Mouse (Mus musculus) ES-Bruce4 (cell line): ENCODE measurements around the gene Upb1.
"Not testable (repeated sequence)": the region's sequence is repeated elsewhere in the genome, so short reads cannot be mapped to it uniquely, and the experiment has no call there.

Experiments
- CTCF ChIP-seq: IDR thresholded peaks from one replicate; pipeline ENCODE4 v1.8.1; 2011; ENCODE audit warnings: low read depth, low read length
- EP300 ChIP-seq: IDR thresholded peaks from 2 replicates; pipeline ENCODE4 v1.6.1; 2011; ENCODE audit warnings: low read depth, low read length; ENCODE audit not compliant: insufficient read depth
- POLR2A ChIP-seq: IDR thresholded peaks from one replicate; pipeline ENCODE4 v1.8.1; 2011; ENCODE audit warnings: low read length; ENCODE audit not compliant: insufficient read depth

GRCm38 (mm10) chr10:75364214-75364690 lies 36.7 kb upstream of the Upb1 start:
- not testable (repeated sequence) for TF ChIP-seq CTCF, POLR2A, EP300
